ENCODE assay signal across 17 mouse cellular contexts in genomic region chr8:30642866-30643690, GRCm38 (mm10).
DNase-seq lines count a peak whose midpoint lies in the region; ATAC-seq lines count a peak whose summit lies in the region.
"Had no signal": no experiment of that assay in that cellular context is flagged by ENCODE, and none has a peak within 500 bp of the region (broad histone marks: within the 10 kb centered on the region; RNA-seq: fewer than 3 reads in every experiment).

No protein-coding gene starts in this region.

- no peak overlapping the region for H3K4me2 ChIP-seq in midbrain, embryonic 11.5 days
- H3K4me2 ChIP-seq in midbrain, embryonic 15.5 days = no peak overlapping the region
- H3K4me2 ChIP-seq in forebrain, embryonic 14.5 days (ENCODE audit: low read length) = no peak overlapping the region
- H3K4me2 ChIP-seq: heart, embryonic 15.5 days; limb, embryonic 12.5 days; neural tube, embryonic 12.5 days had no signal

- H3K36me3 ChIP-seq in midbrain, embryonic 11.5 days (ENCODE audit: control insufficient read depth, insufficient read depth, low read length) = no peaks in the 10 kb centered on the region
- no peaks in the 10 kb centered on the region for H3K36me3 ChIP-seq in midbrain, embryonic 15.5 days (replicated peaks)
- no peaks in the 10 kb centered on the region for H3K36me3 ChIP-seq in forebrain, embryonic 14.5 days (ENCODE audit: control insufficient read depth, insufficient read depth, low read length)
- H3K36me3 ChIP-seq: heart, embryonic 15.5 days; limb, embryonic 12.5 days; neural tube, embryonic 12.5 days had no signal

- intact Hi-C loops in gastrocnemius, postnatal 36 days (cut with DNase I) = no loop called here

- no peak overlapping the region for H3K27ac ChIP-seq in midbrain, embryonic 11.5 days (ENCODE audit: low read depth, low read length)
- H3K27ac ChIP-seq in midbrain, embryonic 15.5 days = no peak overlapping the region
- H3K27ac ChIP-seq in forebrain, embryonic 14.5 days (ENCODE audit: low read depth, low read length) = peak overlapping the region; percentile 40; the same call in 1 of the 2 replicates
- H3K27ac ChIP-seq: heart, embryonic 15.5 days; left cerebral cortex, adult 2 months; limb, embryonic 12.5 days; liver, embryonic 14.5 days; neural tube, embryonic 12.5 days had no signal

- H3K9ac ChIP-seq in midbrain, embryonic 11.5 days (ENCODE audit: low read length) = no peak overlapping the region
- no peak overlapping the region for H3K9ac ChIP-seq in midbrain, embryonic 15.5 days
- no peak overlapping the region for H3K9ac ChIP-seq in forebrain, embryonic 14.5 days (ENCODE audit: low read length)
- H3K9ac ChIP-seq: heart, embryonic 15.5 days; limb, embryonic 12.5 days; liver, embryonic 14.5 days; neural tube, embryonic 12.5 days had no signal

- H3K4me3 ChIP-seq in midbrain, embryonic 11.5 days (ENCODE audit: low read depth, low read length) = no peak overlapping the region
- no peak overlapping the region for H3K4me3 ChIP-seq in midbrain, embryonic 15.5 days
- H3K4me3 ChIP-seq in forebrain, embryonic 14.5 days (ENCODE audit: low read depth, low read length) = no peak overlapping the region
- H3K4me3 ChIP-seq: heart, embryonic 15.5 days; left cerebral cortex, adult 2 months; limb, embryonic 12.5 days; neural tube, embryonic 12.5 days had no signal

- H3K4me1 ChIP-seq in midbrain, embryonic 11.5 days (ENCODE audit: control insufficient read depth, insufficient read depth, low read length) = no peaks in the 10 kb centered on the region; the same call in 1 of the 2 replicates
- peaks cover 4% of the 10 kb centered on the region for H3K4me1 ChIP-seq in midbrain, embryonic 15.5 days
- peaks cover 10% of the 10 kb centered on the region; the same call in 1 of the 2 replicates for H3K4me1 ChIP-seq in forebrain, embryonic 14.5 days (ENCODE audit: control insufficient read depth, insufficient read depth, low read length)
- H3K4me1 ChIP-seq: limb, embryonic 12.5 days; neural tube, embryonic 12.5 days had no signal

- H3K9me3 ChIP-seq in midbrain, embryonic 11.5 days (ENCODE audit: control insufficient read depth, low read length) = no peaks in the 10 kb centered on the region
- H3K9me3 ChIP-seq in midbrain, embryonic 15.5 days = no peaks in the 10 kb centered on the region
- no peaks in the 10 kb centered on the region for H3K9me3 ChIP-seq in forebrain, embryonic 14.5 days (replicated peaks; ENCODE audit: control insufficient read depth, low read length)
- H3K9me3 ChIP-seq: heart, embryonic 15.5 days; limb, embryonic 12.5 days; neural tube, embryonic 12.5 days had no signal

- 80% methylated on average over 3 of the region's 3 CpGs for WGBS in midbrain, embryonic 11.5 days
- WGBS in midbrain, embryonic 15.5 days = 35% methylated on average over 3 of the region's 3 CpGs
- 19% methylated on average over 3 of the region's 3 CpGs for WGBS in forebrain, embryonic 14.5 days

- ATAC-seq in midbrain, embryonic 11.5 days (ENCODE audit: low FRiP score) = peak; percentile 50
- ATAC-seq in midbrain, embryonic 15.5 days (replicated peaks) = no peak
- ATAC-seq in forebrain, embryonic 14.5 days = peak; percentile 92

- no peak for DNase-seq in midbrain, embryonic 11.5 days (ENCODE audit: low spot score, missing footprints)
- peak; percentile 31 for DNase-seq in cerebellum, adult 8-10 months
- DNase-seq in forebrain, embryonic 14.5 days (ENCODE audit: low spot score) = peak; percentile 81
- DNase-seq in retina, embryonic 14.5 days (ENCODE audit: low spot score) = peak; percentile 69
- no peak for DNase-seq in gastrocnemius, postnatal 36 days
- no peak for DNase-seq in urinary bladder, postnatal 10 days (ENCODE audit: low spot score)
- DNase-seq in heart, adult 9 months (ENCODE audit: low spot score in 2 of 2) = no peak
- DNase-seq: embryo, embryonic 11 days; kidney, adult 9 months; lung, postnatal 10 days; thymus, adult 2 months had no signal

- no peaks in the 10 kb centered on the region for H3K27me3 ChIP-seq in midbrain, embryonic 11.5 days (ENCODE audit: control insufficient read depth, insufficient read depth, low read length)
- no peaks in the 10 kb centered on the region for H3K27me3 ChIP-seq in midbrain, embryonic 15.5 days (replicated peaks)
- no peaks in the 10 kb centered on the region for H3K27me3 ChIP-seq in forebrain, embryonic 14.5 days (replicated peaks; ENCODE audit: control insufficient read depth, insufficient read depth, low read length)
- H3K27me3 ChIP-seq: heart, embryonic 15.5 days; limb, embryonic 12.5 days; neural tube, embryonic 12.5 days had no signal

Comparison
In these comparisons a context has a peak if more than half of its experiments do, and no peak if none do; other contexts are left out.
1. DNase-seq: peak in cerebellum, adult 8-10 months (single experiment), forebrain, embryonic 14.5 days (single experiment) and retina, embryonic 14.5 days (single experiment); none in midbrain, embryonic 11.5 days (single experiment), gastrocnemius, postnatal 36 days (0 of 2), urinary bladder, postnatal 10 days (single experiment) and heart, adult 9 months (0 of 2).